Mouse (Mus musculus) heart, embryonic 16.5 days (tissue): ENCODE measurements at regions not wholly inside any gene's neighbourhood (a gene's known extent, or its start where the extent isn't known, plus 50 kb on each side); places are given as distances from the start of the nearest gene placed in this dataset.

Experiments used
- ATAC-seq: fragments of 200-750 bp; cut with Nextera tagmentation; replicated peaks from 2 replicates; pipeline ENCODE4 v1.8.0; 2017; ENCODE audit warnings: moderate number of reproducible peaks; ENCODE audit not compliant: insufficient read depth, low FRiP score; ENCODE audit errors: extremely low read depth
- H3K27ac ChIP-seq: fragments of 300-500 bp; sonication (generic); 2 replicates; pipeline ENCODE4 v1.5.1; 2014; ENCODE audit warnings: mild to moderate bottlenecking, low read length, control low read depth, moderate library complexity
- H3K27me3 ChIP-seq: fragments of 300-500 bp; sonication (generic); 2 replicates; pipeline ENCODE4 v1.6.1; 2014; ENCODE audit warnings: low read length, mixed read lengths; ENCODE audit not compliant: control insufficient read depth, insufficient read depth
- H3K36me3 ChIP-seq: fragments of 300-500 bp; sonication (generic); 2 replicates; pipeline ENCODE4 v1.6.1; 2014; ENCODE audit not compliant: control insufficient read depth, insufficient read depth
- H3K4me1 ChIP-seq: fragments of 300-500 bp; sonication (generic); 2 replicates; pipeline ENCODE4 v1.6.1; 2014; ENCODE audit warnings: low read length, mixed read lengths; ENCODE audit not compliant: control insufficient read depth, insufficient read depth
- H3K4me2 ChIP-seq: fragments of 300-500 bp; sonication (generic); 2 replicates; pipeline ENCODE4 v1.6.1; 2014; ENCODE audit warnings: low read depth, mild to moderate bottlenecking, control low read depth, low read length
- H3K4me3 ChIP-seq: fragments of 300-500 bp; sonication (generic); 2 replicates; pipeline ENCODE4 v1.5.1; 2014; ENCODE audit warnings: mild to moderate bottlenecking, control low read depth, low read length
- H3K9ac ChIP-seq: fragments of 300-500 bp; sonication (generic); 2 replicates; pipeline ENCODE4 v1.6.1; 2014; ENCODE audit warnings: low read length, control low read depth
- H3K9me3 ChIP-seq: fragments of 300-500 bp; sonication (generic); replicated peaks from 2 replicates; pipeline ENCODE4 v1.6.1; 2016; ENCODE audit warnings: low read length; ENCODE audit not compliant: control insufficient read depth
- WGBS: fragments of 180-500 bp; shearing (Covaris S2); extraction: QIAGEN DNeasy Blood & Tissue Kit; methylation state at CpG from one replicate; pipeline ENCODE4 v1.1.7; 2014; 5-methylcytosine and 5-hydroxymethylcytosine counted together

- H3K27ac ChIP-seq: peak overlapping the region; percentile 9
- H3K9ac ChIP-seq: no peak overlapping the region
- 15% methylated on average over 8 of the region's 8 CpGs for WGBS
- peak overlapping the region; percentile 22 for H3K4me2 ChIP-seq
- H3K36me3 ChIP-seq: no peaks in the 10 kb centered on the region
- no peak; the same call in 1 of the 2 replicates for ATAC-seq
- H3K4me1 ChIP-seq: peaks cover 17% of the 10 kb centered on the region
- no peaks in the 10 kb centered on the region for H3K9me3 ChIP-seq
- no peaks in the 10 kb centered on the region for H3K27me3 ChIP-seq
- no peak overlapping the region for H3K4me3 ChIP-seq
Measured at GRCm38 (mm10) chr19:32905901-32906431, 148.7 kb downstream of the Pten start.

- 72% methylated on average over 5 of the region's 5 CpGs for WGBS
Measured at GRCm38 (mm10) chr19:32906820-32907219, 149.5 kb downstream of the Pten start.

DNA sequence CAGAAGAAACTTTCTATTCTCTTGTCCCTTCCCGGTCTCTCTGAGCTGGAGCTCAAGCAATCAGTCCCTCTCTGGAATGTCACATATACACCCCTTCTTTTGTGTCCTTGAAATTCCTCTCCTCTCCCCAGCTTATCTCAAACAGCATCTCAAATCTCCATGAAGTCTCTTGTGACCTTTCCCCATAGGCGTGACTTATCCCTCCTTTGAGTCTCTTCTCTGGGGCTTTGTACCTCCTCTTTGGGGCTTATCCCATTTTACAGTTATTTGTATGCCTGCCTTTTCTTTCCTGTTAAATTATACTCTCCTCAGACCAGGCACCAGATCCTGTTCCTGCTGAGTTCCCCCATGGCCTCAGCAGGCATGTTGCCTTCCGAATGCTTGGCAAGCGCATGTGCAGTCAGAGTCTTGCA, 152.8 kb downstream of the Pten start:
- WGBS: 69% methylated on average over 4 of the region's 4 CpGs

More at GRCm38 (mm10) chr19:32906820-32907219, 149.5 kb downstream of the Pten start:
- no peak overlapping the region for H3K27ac ChIP-seq
- no peak for ATAC-seq
- H3K4me2 ChIP-seq: no peak overlapping the region
- H3K27me3 ChIP-seq: no peaks in the 10 kb centered on the region
- no peak overlapping the region for H3K4me3 ChIP-seq
- peaks cover 17% of the 10 kb centered on the region for H3K4me1 ChIP-seq
- no peaks in the 10 kb centered on the region for H3K9me3 ChIP-seq
- H3K36me3 ChIP-seq: no peaks in the 10 kb centered on the region
- H3K9ac ChIP-seq: no peak overlapping the region

DNA sequence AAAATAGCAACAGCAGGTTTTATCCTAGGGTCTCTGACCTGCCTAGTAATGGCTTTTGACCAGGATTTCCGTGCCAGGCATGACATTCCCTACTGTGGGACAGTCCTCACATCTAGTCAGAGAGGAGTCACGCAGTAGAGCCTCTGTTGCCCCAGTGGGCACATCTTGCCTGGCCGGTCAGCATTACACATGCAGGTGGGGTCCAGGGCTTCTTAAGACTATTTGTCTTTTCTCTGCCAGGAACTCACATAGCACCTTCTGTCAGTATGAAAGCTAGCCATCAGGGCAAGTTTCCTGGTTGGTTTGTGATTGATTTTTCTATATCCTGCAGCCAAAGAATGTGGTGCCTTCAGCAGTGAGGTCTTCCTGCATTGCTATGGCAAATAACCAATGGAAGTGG, 155.0 kb downstream of the Pten start:
- Histone ChIP-seq H3K4me2 (no peak overlapping the region), H3K9ac (no peak overlapping the region), H3K4me1 (peaks cover 8% of the 10 kb centered on the region; the same call in 1 of the 2 replicates), H3K27ac (no peak overlapping the region), H3K27me3 (no peaks in the 10 kb centered on the region), H3K9me3 (no peaks in the 10 kb centered on the region), H3K4me3 (no peak overlapping the region), H3K36me3 (no peaks in the 10 kb centered on the region)
- WGBS: 87% methylated on average over 3 of the region's 3 CpGs
- no peak for ATAC-seq

More for the DNA sequence above, 152.8 kb downstream of the Pten start:
- Histone ChIP-seq H3K4me2 (no peak overlapping the region), H3K27me3 (no peaks in the 10 kb centered on the region), H3K9ac (no peak overlapping the region), H3K27ac (no peak overlapping the region), H3K4me1 (peaks cover 15% of the 10 kb centered on the region), H3K36me3 (no peaks in the 10 kb centered on the region), H3K9me3 (no peaks in the 10 kb centered on the region), H3K4me3 (no peak overlapping the region)
- no peak for ATAC-seq

GRCm38 (mm10) chr19:32916507-32917280, 159.4 kb downstream of the Pten start:
- 81% methylated on average over 8 of the region's 8 CpGs for WGBS
- no peaks in the 10 kb centered on the region for H3K27me3 ChIP-seq
- H3K4me3 ChIP-seq: no peak overlapping the region
- no peak overlapping the region for H3K27ac ChIP-seq
- no peaks in the 10 kb centered on the region for H3K36me3 ChIP-seq
- no peak for ATAC-seq
- H3K9me3 ChIP-seq: no peaks in the 10 kb centered on the region
- H3K9ac ChIP-seq: no peak overlapping the region
- H3K4me2 ChIP-seq: no peak overlapping the region
- peaks cover 8% of the 10 kb centered on the region; the same call in 1 of the 2 replicates for H3K4me1 ChIP-seq

GRCm38 (mm10) chr19:32921021-32921420, 163.7 kb downstream of the Pten start:
- Histone ChIP-seq H3K4me1 (peaks cover 3% of the 10 kb centered on the region; the same call in 1 of the 2 replicates), H3K27me3 (no peaks in the 10 kb centered on the region), H3K4me2 (no peak overlapping the region), H3K9me3 (no peaks in the 10 kb centered on the region), H3K4me3 (no peak overlapping the region), H3K27ac (no peak overlapping the region), H3K36me3 (no peaks in the 10 kb centered on the region), H3K9ac (no peak overlapping the region)
- WGBS: 80% methylated on average over 3 of the region's 3 CpGs
- ATAC-seq: no peak

DNA sequence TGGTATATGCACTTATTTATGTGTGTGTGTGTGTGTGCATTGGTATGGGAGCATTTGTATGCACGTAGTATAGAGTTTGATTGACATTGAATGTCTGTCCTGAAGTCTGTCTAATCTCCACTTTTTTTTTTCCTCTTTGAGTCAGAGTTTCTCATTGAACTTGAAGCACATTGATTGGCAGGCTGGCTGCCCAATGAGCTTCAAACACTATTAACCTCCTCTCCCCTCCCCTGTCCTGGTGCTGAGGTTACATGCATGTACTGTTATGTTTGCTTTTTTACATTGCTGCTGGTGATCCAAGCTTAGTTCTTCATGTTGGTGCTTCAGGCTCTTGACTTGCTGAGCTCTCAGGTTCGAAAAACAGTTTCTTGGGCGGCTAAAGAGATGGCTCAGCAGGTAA, 166.6 kb downstream of the Pten start:
- Histone ChIP-seq H3K4me3 (no peak overlapping the region), H3K27me3 (no peaks in the 10 kb centered on the region), H3K36me3 (no peaks in the 10 kb centered on the region), H3K4me2 (no peak overlapping the region), H3K9ac (no peak overlapping the region), H3K4me1 (peaks cover 3% of the 10 kb centered on the region; the same call in 1 of the 2 replicates), H3K9me3 (no peaks in the 10 kb centered on the region), H3K27ac (no peak overlapping the region)
- ATAC-seq: no peak
- 75% methylated on average over 3 of the region's 3 CpGs for WGBS

DNA sequence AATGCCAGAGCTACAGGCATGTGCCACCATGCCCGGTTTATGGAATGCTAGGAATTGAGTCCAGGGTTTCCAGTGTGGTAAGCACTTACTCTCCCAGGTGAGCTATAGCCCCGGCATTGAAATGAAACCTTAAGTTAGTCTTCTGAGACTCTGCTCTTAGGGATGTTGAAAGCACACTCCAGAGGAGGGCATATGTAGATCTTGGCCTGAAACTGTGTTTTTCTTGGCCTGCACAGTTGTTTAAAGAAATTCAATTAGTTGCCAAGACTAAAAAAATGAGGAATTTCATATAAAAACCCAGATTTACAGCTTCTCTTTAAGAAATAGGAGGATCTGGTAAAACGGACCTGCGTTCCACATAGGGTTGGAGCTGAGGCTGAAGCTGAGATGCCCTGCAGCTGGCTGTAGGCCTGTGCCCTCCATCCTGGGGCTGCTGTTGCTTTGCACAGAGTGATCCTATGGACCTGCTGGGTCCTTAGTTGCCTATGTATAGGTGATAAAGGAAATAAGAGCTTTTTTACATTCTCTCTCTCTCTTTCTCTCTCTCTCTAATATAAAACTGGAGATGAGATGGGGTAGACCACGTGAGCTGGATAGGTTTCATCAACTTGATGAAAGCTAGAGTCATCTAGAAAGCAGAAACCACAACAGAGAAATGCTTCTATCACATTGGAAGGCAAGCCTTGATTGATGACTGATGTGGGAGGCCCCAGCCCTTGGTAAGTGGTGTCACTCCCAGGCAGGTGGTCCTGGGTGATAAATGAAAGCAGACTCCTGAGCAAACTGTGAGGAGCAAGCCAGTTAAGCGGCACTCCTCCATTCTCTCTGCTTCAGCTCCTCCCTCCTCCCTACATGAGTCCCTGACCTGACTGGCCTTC, 168.6 kb downstream of the Pten start:
- Histone ChIP-seq H3K4me1 (peaks cover 3% of the 10 kb centered on the region; the same call in 1 of the 2 replicates), H3K4me3 (no peak overlapping the region), H3K36me3 (no peaks in the 10 kb centered on the region), H3K4me2 (no peak overlapping the region), H3K27me3 (no peaks in the 10 kb centered on the region), H3K9ac (no peak overlapping the region), H3K9me3 (no peaks in the 10 kb centered on the region), H3K27ac (no peak overlapping the region)
- no peak for ATAC-seq
- WGBS: 54% methylated on average over 6 of the region's 6 CpGs
